Comparison of ENCODE assay signal across 27 mouse cellular contexts in the genomic region with DNA sequence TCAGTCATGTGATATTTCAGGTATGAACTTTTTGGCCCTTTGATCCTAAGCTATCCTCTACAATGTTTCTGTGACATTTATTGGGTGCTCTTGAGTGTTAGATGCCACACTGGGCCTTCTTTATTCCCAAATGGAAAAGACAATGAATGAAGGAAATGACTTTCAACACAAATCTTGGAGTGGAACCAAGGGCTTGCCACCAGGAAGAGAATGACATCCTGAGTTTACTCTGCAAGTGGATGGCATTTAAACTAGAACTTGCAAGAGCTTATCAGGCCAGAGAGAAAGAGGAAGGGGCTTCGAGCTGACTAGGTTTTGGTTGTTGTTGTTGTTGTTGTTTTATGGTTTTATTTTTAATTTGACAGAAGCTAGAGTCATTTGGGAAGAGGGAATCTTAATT. TPM values are rescaled to one million over a fixed set of nuclear protein-coding genes. Genes with fewer than 3 reads are reported as not detected.
DNase-seq lines count a peak whose midpoint lies in the region; ATAC-seq and TF ChIP-seq lines count a peak whose summit lies in the region.
"Had no signal": no experiment of that assay in that cellular context is flagged by ENCODE, and none has a peak within 500 bp of the region (broad histone marks: within the 10 kb centered on the region; RNA-seq: fewer than 3 reads in every experiment).

No protein-coding gene starts in this region.

- H3K27ac ChIP-seq in lung, embryonic 14.5 days (ENCODE audit: low read depth), result peak overlapping the region; percentile 42; the same call in 1 of the 2 replicates
- no peak overlapping the region for H3K27ac ChIP-seq in forebrain, embryonic 13.5 days
- H3K27ac ChIP-seq in hindbrain, embryonic 16.5 days (ENCODE audit: low read depth, low read length), result no peak overlapping the region
- H3K27ac ChIP-seq: embryonic facial prominence, embryonic 13.5 days; forebrain, embryonic 12.5 days; heart, embryonic 15.5 days; hindbrain, embryonic 10.5 days; hindbrain, embryonic 13.5 days; hindbrain, postnatal 0 days had no signal

- 74% methylated on average over 1 of the region's 1 CpGs for WGBS in lung, embryonic 14.5 days
- 22% methylated on average over 1 of the region's 1 CpGs for WGBS in lung, adult 2 months
- 87% methylated on average over 1 of the region's 1 CpGs for WGBS in forebrain, embryonic 13.5 days
- 82% methylated on average over 1 of the region's 1 CpGs for WGBS in hindbrain, embryonic 16.5 days

- H3K27me3 ChIP-seq in lung, embryonic 14.5 days (ENCODE audit: insufficient read depth, low read length), result no peaks in the 10 kb centered on the region
- no peaks in the 10 kb centered on the region for H3K27me3 ChIP-seq in forebrain, embryonic 13.5 days
- H3K27me3 ChIP-seq in hindbrain, embryonic 16.5 days (replicated peaks; ENCODE audit: control insufficient read depth, insufficient read depth, low read length), result no peaks in the 10 kb centered on the region
- H3K27me3 ChIP-seq: embryonic facial prominence, embryonic 13.5 days; forebrain, embryonic 12.5 days; heart, embryonic 12.5 days; heart, embryonic 15.5 days; hindbrain, embryonic 13.5 days had no signal

- H3K4me2 ChIP-seq in lung, embryonic 14.5 days, result no peak overlapping the region
- no peak overlapping the region for H3K4me2 ChIP-seq in forebrain, embryonic 13.5 days
- H3K4me2 ChIP-seq in hindbrain, embryonic 16.5 days (ENCODE audit: low read length), result no peak overlapping the region
- H3K4me2 ChIP-seq: embryonic facial prominence, embryonic 13.5 days; forebrain, embryonic 12.5 days; heart, embryonic 12.5 days; heart, embryonic 15.5 days; hindbrain, embryonic 13.5 days had no signal

- no peak overlapping the region for H3K9ac ChIP-seq in lung, embryonic 14.5 days
- H3K9ac ChIP-seq in forebrain, embryonic 13.5 days, result no peak overlapping the region
- H3K9ac ChIP-seq in hindbrain, embryonic 16.5 days (ENCODE audit: low read depth, low read length), result no peak overlapping the region
- H3K9ac ChIP-seq: embryonic facial prominence, embryonic 13.5 days; forebrain, embryonic 12.5 days; heart, embryonic 12.5 days; heart, embryonic 15.5 days; hindbrain, embryonic 13.5 days had no signal

- no peak overlapping the region for H3K4me3 ChIP-seq in lung, embryonic 14.5 days (ENCODE audit: low read depth, low read length)
- H3K4me3 ChIP-seq in lung, adult 2 months (replicated peaks; ENCODE audit: extremely low read depth, low read depth, low read length), result no peak overlapping the region
- no peak overlapping the region for H3K4me3 ChIP-seq in forebrain, embryonic 13.5 days
- no peak overlapping the region for H3K4me3 ChIP-seq in hindbrain, embryonic 16.5 days (ENCODE audit: low read length)
- H3K4me3 ChIP-seq: embryonic facial prominence, embryonic 13.5 days; erythroblast, embryonic 14.5 days; forebrain, embryonic 12.5 days; heart, embryonic 12.5 days; heart, embryonic 15.5 days; hindbrain, embryonic 10.5 days; hindbrain, embryonic 13.5 days had no signal

- no peak for DNase-seq in lung, embryonic 14.5 days
- DNase-seq in lung, adult 2 months, result no peak
- peak; percentile 47 for DNase-seq in lung, postnatal 10 days
- peak; percentile 73 for DNase-seq in lung, postnatal 36 days
- DNase-seq: adrenal gland, adult 2 months; adrenal gland, postnatal 14 days; B cell, adult 2 months; cerebellum, adult 11 months; cerebellum, adult 2 months; cerebellum, adult 9-11 months; cerebellum, postnatal 25 days; gastrocnemius, postnatal 10 days; gastrocnemius, postnatal 36 days; heart, postnatal 10 days; heart, postnatal 36 days had no signal

- H3K36me3 ChIP-seq in lung, embryonic 14.5 days (ENCODE audit: insufficient read depth), result no peaks in the 10 kb centered on the region
- no peaks in the 10 kb centered on the region for H3K36me3 ChIP-seq in forebrain, embryonic 13.5 days (ENCODE audit: poor library complexity, severe bottlenecking)
- H3K36me3 ChIP-seq in hindbrain, embryonic 16.5 days (ENCODE audit: control insufficient read depth, insufficient read depth, low read length), result no peaks in the 10 kb centered on the region
- H3K36me3 ChIP-seq: embryonic facial prominence, embryonic 13.5 days; forebrain, embryonic 12.5 days; heart, embryonic 15.5 days; hindbrain, embryonic 10.5 days; hindbrain, embryonic 13.5 days had no signal

- no peak for TF ChIP-seq POLR2A in lung, adult 2 months (IDR thresholded peaks at IDR 0.05; ENCODE audit: borderline replicate concordance, extremely low read depth, low read depth, low read length)

- no peak for ATAC-seq in lung, embryonic 14.5 days (ENCODE audit: insufficient read depth)
- no peak for ATAC-seq in forebrain, embryonic 13.5 days
- no peak for ATAC-seq in hindbrain, embryonic 16.5 days
- ATAC-seq: forebrain, embryonic 16.5 days; hindbrain, postnatal 0 days; inflammation-experienced regulatory T-cells, adult 6 months had no signal

- H3K4me1 ChIP-seq in lung, embryonic 14.5 days (ENCODE audit: insufficient read depth), result 0 out of 2 replicates have a peak, but pooled peaks cover 3% of the 10 kb centered on the region
- peaks cover 18% of the 10 kb centered on the region for H3K4me1 ChIP-seq in lung, adult 2 months (ENCODE audit: control insufficient read depth, insufficient read depth, low read length)
- H3K4me1 ChIP-seq in forebrain, embryonic 13.5 days, result no peaks in the 10 kb centered on the region
- H3K4me1 ChIP-seq in hindbrain, embryonic 16.5 days (ENCODE audit: control insufficient read depth, insufficient read depth, low read depth, low read length), result no peaks in the 10 kb centered on the region
- H3K4me1 ChIP-seq: forebrain, embryonic 12.5 days; heart, embryonic 12.5 days; heart, embryonic 15.5 days; hindbrain, embryonic 10.5 days; hindbrain, embryonic 13.5 days had no signal

- TF ChIP-seq CTCF in lung, embryonic 14.5 days (IDR thresholded peaks at IDR 0.05; ENCODE audit: low read depth), result no peak
- TF ChIP-seq CTCF in lung, adult 2 months (IDR thresholded peaks at IDR 0.05; ENCODE audit: insufficient read depth, low read length), result no peak

- peaks cover 10% of the 10 kb centered on the region; the same call in 1 of the 2 replicates for H3K9me3 ChIP-seq in lung, embryonic 14.5 days (ENCODE audit: low read depth, low read length)
- H3K9me3 ChIP-seq in forebrain, embryonic 13.5 days (replicated peaks), result peaks cover 11% of the 10 kb centered on the region
- H3K9me3 ChIP-seq in hindbrain, embryonic 16.5 days (ENCODE audit: control insufficient read depth, low read length), result peaks cover 7% of the 10 kb centered on the region

RNA-seq across cellular contexts. Expression of a gene that starts 56.1 kb away (rescaled TPM):
- 13.3 and 17.0 TPM in 2 replicates for polyA plus RNA-seq in lung, embryonic 14.5 days (2014; fragmentation: Nextera tagmentation; extraction: Ambion mirVana)
- polyA plus RNA-seq in lung, adult 2 months (2012; rRNA removed), result 4.9 and 6.4 TPM in 2 replicates
- polyA plus RNA-seq in forebrain, embryonic 13.5 days (2015; fragmentation: Nextera tagmentation; extraction: Ambion mirVana), result 4.4 and 6.0 TPM in 2 replicates
- polyA plus RNA-seq in hindbrain, embryonic 16.5 days (2015; fragmentation: Nextera tagmentation; extraction: Ambion mirVana), result 9.6 and 11.1 TPM in 2 replicates

Comparison
In these comparisons a context has a peak if more than half of its experiments do, and no peak if none do; other contexts are left out.
1. DNase-seq: peak in lung, postnatal 10 days (single experiment) and lung, postnatal 36 days (single experiment); none in lung, embryonic 14.5 days (single experiment) and lung, adult 2 months (single experiment).